Mouse (Mus musculus) mouse trophoblast stem cell (cell line): Measurements from ENCODE around the gene Gm20708.

Experiments used
- in situ Hi-C, 2 experiments: fragments of 300-500 bp; cut with MseI, MboI; formaldehyde crosslinking; loops; 2 replicates in 1 of 2; 3 replicates in 1 of 2; pipeline ENCODE4 v1.15.1; 2025

Gene Gm20708

GRCm38 (mm10) chr11:117809407-117810311 is at the start of gene Gm20708, which contains the start of gene Syngr2:
Gene Gm20708, plus strand, starts transcription at chr11:117809668.
Gene Syngr2, plus strand, starts transcription at chr11:117809668.
- in situ Hi-C loops, result no loop called here

GRCm38 (mm10) chr11:117760374-117761119 is 48.9 kb upstream of the Gm20708 start:
- in situ Hi-C loops, result no loop called here

GRCm38 (mm10) chr11:117761801-117762200 is 47.7 kb upstream of the Gm20708 start:
- in situ Hi-C loops, result no loop called here

- in situ Hi-C loops, result no loop called here
These were observed 47.2 kb upstream of the Gm20708 start for GRCm38 (mm10) chr11:117762246-117762645.

DNA sequence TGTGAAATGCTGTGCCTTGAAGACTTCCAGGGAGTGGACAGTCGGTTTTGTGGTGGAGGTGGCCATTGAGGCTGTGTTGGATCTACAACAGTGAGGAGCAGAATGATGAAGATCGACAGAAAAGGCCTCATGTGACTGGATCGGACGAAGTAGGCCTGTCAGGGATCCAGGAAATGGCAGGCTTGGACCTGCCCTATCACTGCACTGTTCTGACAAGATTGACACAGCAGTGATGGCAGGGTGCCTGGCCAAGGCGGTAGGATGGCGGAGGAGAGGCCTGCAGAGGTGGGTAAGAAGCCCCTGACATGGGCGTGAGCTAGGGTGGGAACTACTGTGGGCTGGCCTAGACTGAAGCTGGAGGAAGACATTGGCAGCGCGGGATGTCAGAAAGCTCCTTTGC is 45.1 kb upstream of the Gm20708 start:
- in situ Hi-C loops, result no loop called here

- in situ Hi-C loops, result no loop called here
These were observed 44.1 kb upstream of the Gm20708 start for GRCm38 (mm10) chr11:117765361-117765760.

GRCm38 (mm10) chr11:117766275-117766674 is 43.2 kb upstream of the Gm20708 start:
- in situ Hi-C loops, result no loop called here

DNA sequence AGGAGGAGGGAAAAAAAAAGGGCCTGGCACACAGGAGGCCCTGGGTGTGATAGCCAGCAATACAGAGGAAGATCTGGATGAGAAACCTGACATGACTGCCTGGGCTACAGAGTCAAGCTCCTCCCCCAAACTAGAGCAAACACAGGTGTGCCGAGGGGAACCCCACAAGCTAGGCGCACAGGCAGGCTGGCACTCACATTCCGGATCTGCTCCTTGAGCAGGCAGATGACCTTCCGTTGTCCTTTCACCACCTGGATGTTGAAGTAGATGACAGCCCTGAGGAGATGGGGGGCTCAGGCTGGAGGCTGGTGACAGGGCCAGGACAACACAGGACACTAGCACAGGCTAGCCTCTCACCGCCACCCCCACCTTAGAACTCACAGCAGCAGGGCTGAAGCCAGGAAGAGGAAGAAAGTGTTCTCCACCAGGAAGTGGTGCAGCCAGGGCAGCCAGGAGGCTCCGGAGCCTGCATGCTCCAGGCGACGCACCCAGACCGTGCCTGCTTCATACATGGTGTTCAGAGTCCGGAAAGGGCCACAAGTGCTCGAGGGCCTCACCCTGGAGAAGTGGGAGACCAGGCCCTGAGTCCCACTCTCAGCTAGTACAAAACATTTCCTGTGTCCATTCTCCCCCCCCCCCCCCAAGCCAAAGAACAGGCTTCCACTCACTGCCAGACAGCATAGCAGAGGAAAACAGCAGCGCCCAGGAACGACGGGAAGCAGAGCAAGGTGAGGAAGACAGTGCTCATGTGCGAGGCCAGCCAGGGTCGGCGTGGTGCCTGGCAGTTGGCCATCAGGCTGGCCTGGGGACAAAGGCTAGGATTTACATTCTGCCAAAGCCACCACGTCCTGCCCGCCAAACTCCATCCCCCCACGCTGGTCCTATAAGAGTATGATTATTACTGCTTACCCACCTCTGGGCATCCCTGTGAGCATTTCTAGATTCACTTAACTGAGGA is 40.5 kb upstream of the Gm20708 start:
- in situ Hi-C loops, result no loop called here

GRCm38 (mm10) chr11:117769683-117770047 is 39.8 kb upstream of the Gm20708 start:
- in situ Hi-C loops, result no loop called here

DNA sequence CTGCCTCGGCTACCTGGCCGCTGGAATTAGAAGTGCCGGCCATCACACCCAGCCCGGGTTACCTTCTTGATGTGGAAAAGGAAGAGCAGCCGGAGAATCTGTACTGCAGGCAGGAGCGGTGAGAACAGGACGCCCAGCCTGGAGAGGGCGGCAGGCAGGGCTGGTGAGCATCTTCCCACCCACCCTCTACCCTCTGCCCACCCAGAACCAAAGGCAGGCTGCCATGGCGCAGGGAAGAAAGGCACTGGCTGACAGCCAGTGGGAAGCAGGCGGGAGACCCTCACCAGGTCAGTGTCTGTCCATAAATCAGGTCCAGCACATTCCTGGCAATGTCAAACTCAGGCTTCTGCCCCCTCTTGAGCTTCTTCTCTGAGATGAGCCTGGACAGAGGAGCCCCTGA is 39.1 kb upstream of the Gm20708 start:
- in situ Hi-C loops, result no loop called here

GRCm38 (mm10) chr11:117772352-117772751 is 37.1 kb upstream of the Gm20708 start:
- in situ Hi-C loops, result no loop called here

GRCm38 (mm10) chr11:117774925-117775324 is 34.5 kb upstream of the Gm20708 start:
- in situ Hi-C loops, result no loop called here

GRCm38 (mm10) chr11:117775540-117775939 is 33.9 kb upstream of the Gm20708 start:
- in situ Hi-C loops, result no loop called here

DNA sequence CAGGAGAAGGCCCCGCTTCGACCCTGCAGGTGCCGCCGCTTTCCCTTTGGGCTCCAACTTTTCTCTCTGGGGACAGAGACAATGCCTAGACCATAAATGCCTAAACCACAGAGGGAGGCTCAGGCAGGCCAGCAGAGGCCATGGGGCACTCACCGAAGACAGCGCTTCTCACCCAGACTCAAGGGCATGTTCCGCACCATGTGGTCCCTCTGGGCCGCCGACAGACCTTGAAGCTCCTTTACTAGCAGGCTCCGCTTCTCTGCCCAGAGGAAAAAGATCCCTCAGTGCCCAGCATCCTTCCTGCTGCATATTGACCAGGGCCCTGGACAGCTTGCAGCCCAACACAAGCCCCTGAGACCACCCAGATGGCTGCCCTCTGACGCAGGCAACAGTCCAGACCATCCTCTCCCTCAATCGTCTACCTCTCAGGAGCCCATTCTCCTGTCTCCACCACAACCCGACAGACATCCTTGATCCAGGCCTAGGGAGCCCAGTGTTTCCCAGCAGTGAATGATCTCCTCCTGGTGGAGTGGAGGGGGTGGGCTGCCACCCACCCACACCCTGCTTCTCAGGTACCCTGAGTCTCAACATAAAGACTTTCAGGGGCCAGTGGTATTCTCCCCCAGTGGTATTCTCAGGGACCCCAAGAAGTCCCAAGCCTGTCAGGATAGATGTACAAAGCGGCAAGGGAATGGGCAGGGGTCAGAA is 33.2 kb upstream of the Gm20708 start:
- in situ Hi-C loops, result no loop called here

- in situ Hi-C loops, result no loop called here
These were observed 32.4 kb upstream of the Gm20708 start for GRCm38 (mm10) chr11:117777111-117777510.

DNA sequence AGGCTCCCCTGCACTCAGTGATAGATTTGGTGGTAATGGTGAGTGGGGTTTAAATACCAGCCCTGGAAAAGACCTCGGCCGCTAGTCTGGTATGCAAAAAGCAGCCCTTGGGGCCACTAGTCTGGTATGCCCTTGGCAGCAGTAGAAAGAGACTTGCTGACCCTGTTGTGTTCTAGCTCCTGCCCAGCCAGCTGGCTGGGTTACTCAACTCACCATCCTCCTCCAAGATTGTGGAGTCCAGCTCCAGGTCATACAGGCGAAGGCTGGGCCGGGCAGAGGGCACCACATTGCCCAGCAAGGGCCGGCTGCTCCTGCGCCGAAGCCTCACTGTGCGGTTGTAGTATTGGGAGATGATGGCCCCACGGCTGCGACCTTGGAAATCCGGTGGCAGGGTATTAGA is 31.4 kb upstream of the Gm20708 start:
- in situ Hi-C loops, result no loop called here

GRCm38 (mm10) chr11:117778851-117779433 is 30.5 kb upstream of the Gm20708 start:
- in situ Hi-C loops, result no loop called here

GRCm38 (mm10) chr11:117779434-117780198 is 29.9 kb upstream of the Gm20708 start:
- in situ Hi-C loops, result no loop called here

DNA sequence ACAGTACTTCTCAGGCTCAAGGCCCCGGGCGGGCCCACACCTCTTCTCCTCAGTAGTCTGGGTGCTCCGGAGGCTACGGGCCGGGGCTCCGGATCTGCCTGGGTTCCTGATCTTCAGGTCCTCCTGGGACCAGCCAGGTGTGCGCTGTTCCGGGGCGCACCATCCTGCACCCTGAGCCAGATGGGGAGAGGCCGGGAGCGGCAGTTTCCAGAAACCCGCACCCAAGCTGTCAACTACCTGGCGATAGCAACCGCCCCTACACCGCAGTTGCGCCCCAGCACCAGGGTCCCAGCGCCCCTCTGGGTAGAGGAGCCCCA is 29.3 kb upstream of the Gm20708 start:
- in situ Hi-C loops, result no loop called here

- in situ Hi-C loops, result no loop called here
These were observed 28.8 kb upstream of the Gm20708 start for GRCm38 (mm10) chr11:117780582-117781111.
